Mouse (Mus musculus) midbrain, postnatal 0 days (tissue): Measurements from ENCODE around the gene Man1c1. TPM values are rescaled to one million over a fixed set of nuclear protein-coding genes. Genes with fewer than 3 reads are reported as not detected.

Experiments used
- ATAC-seq: fragments of 200-750 bp; cut with Nextera tagmentation; 2 replicates; pipeline ENCODE4 v1.8.0; 2017; ENCODE audit warnings: moderate number of reproducible peaks, mild to moderate bottlenecking, moderate TSS enrichment, moderate library complexity; ENCODE audit not compliant: low FRiP score
- DNase-seq: peaks from one replicate; pipeline ENCODE4 v3.0.0-alpha.2; 2015; ENCODE audit warnings: low spot score
- H3K27ac ChIP-seq: fragments of 300-500 bp; sonication (generic); 2 replicates; pipeline ENCODE4 v1.5.1; 2014; ENCODE audit warnings: low read depth, mild to moderate bottlenecking, low read length, mixed read lengths
- H3K27me3 ChIP-seq: fragments of 300-500 bp; sonication (generic); 2 replicates; pipeline ENCODE4 v1.6.1; 2014; ENCODE audit warnings: low read length, control low read depth, mixed read lengths; ENCODE audit not compliant: insufficient read depth
- H3K36me3 ChIP-seq: fragments of 300-500 bp; sonication (generic); 2 replicates; pipeline ENCODE4 v1.6.1; 2014; ENCODE audit warnings: low read length, control low read depth, mixed read lengths; ENCODE audit not compliant: insufficient read depth
- H3K4me1 ChIP-seq: fragments of 300-500 bp; sonication (generic); 2 replicates; pipeline ENCODE4 v1.6.1; 2014; ENCODE audit warnings: mild to moderate bottlenecking, control low read depth, antibody characterized with exemption, low read length, mixed read lengths; ENCODE audit not compliant: insufficient read depth
- H3K4me2 ChIP-seq: fragments of 300-500 bp; sonication (generic); 2 replicates; pipeline ENCODE4 v1.6.1; 2014; ENCODE audit warnings: low read depth, mild to moderate bottlenecking, low read length, mixed read lengths; ENCODE audit not compliant: poor library complexity, severe bottlenecking
- H3K4me3 ChIP-seq: fragments of 300-500 bp; sonication (generic); 2 replicates; pipeline ENCODE4 v1.5.1; 2014; ENCODE audit warnings: low read depth, mild to moderate bottlenecking, low read length, moderate library complexity
- H3K9ac ChIP-seq: fragments of 300-500 bp; sonication (generic); replicated peaks from 2 replicates; pipeline ENCODE4 v1.6.1; 2014; ENCODE audit warnings: mild to moderate bottlenecking, low read length, moderate library complexity, mixed read lengths; ENCODE audit not compliant: poor library complexity, severe bottlenecking
- H3K9me3 ChIP-seq: fragments of 300-500 bp; sonication (generic); 2 replicates; pipeline ENCODE4 v1.6.1; 2016; ENCODE audit warnings: low read length, control low read depth
- CTCF ChIP-seq: IDR thresholded peaks from 2 replicates; pipeline ENCODE4 v1.5.1; 2016; ENCODE audit warnings: antibody characterized with exemption, mild to moderate bottlenecking
- WGBS: fragments of 180-500 bp; shearing (Covaris S2); extraction: QIAGEN DNeasy Blood & Tissue Kit; methylation state at CpG from one replicate; pipeline ENCODE4 v1.1.7; 2014; 5-methylcytosine and 5-hydroxymethylcytosine counted together
- polyA plus RNA-seq: library from polyadenylated mRNA; unstranded; fragments of >200 nt; fragmentation: Nextera tagmentation; extraction: Ambion mirVana; gene quantifications from 2 replicates; pipeline ENCODE4 v1.2.1, GENCODE M21; 2015
- total RNA-seq: library from RNA; depleted of rRNA; stranded (reverse); fragments of >200 nt; gene quantifications from 2 replicates; pipeline ENCODE4 v1.2.3, GENCODE M21; 2014

Gene Man1c1
- total and polyA plus RNA-seq, 2 experiments from 2014 or later = 3.4 to 28.7 TPM

GRCm38 (mm10) chr4:134701934-134702333, 2.2 kb downstream of the Man1c1 start:
- H3K4me1 ChIP-seq = peaks cover 16% of the 10 kb centered on the region
- ATAC-seq = no peak
- DNase-seq = peak; percentile 77
- H3K4me3 ChIP-seq = peak overlapping the region; percentile 69
- no peak overlapping the region for H3K9ac ChIP-seq
- H3K4me2 ChIP-seq = peak overlapping the region; percentile 99
- TF ChIP-seq CTCF = peak; percentile 92
- no peak overlapping the region for H3K27ac ChIP-seq
- 31% methylated on average over 6 of the region's 6 CpGs for WGBS
- no peaks in the 10 kb centered on the region for H3K27me3 ChIP-seq
- H3K36me3 ChIP-seq = no peaks in the 10 kb centered on the region
- H3K9me3 ChIP-seq = no peaks in the 10 kb centered on the region

- Histone ChIP-seq H3K4me1 (peaks cover 16% of the 10 kb centered on the region), H3K36me3 (no peaks in the 10 kb centered on the region), H3K27ac (no peak overlapping the region), H3K4me3 (no peak overlapping the region), H3K9ac (no peak overlapping the region), H3K4me2 (peak overlapping the region; percentile 99), H3K27me3 (no peaks in the 10 kb centered on the region), H3K9me3 (no peaks in the 10 kb centered on the region)
- WGBS = 86% methylated on average over 2 of the region's 2 CpGs
- ATAC-seq = no peak
- DNase-seq = no peak
- TF ChIP-seq CTCF = no peak
These were observed 3.2 kb downstream of the Man1c1 start for GRCm38 (mm10) chr4:134700911-134701310.

GRCm38 (mm10) chr4:134693202-134693940, 10.7 kb downstream of the Man1c1 start:
- no peaks in the 10 kb centered on the region for H3K9me3 ChIP-seq
- H3K4me3 ChIP-seq = no peak overlapping the region
- H3K4me1 ChIP-seq = no peaks in the 10 kb centered on the region
- DNase-seq = no peak
- H3K4me2 ChIP-seq = no peak overlapping the region
- H3K27ac ChIP-seq = no peak overlapping the region
- ATAC-seq = no peak
- TF ChIP-seq CTCF = no peak
- 76% methylated on average over 9 of the region's 9 CpGs for WGBS
- H3K9ac ChIP-seq = no peak overlapping the region
- no peaks in the 10 kb centered on the region for H3K27me3 ChIP-seq
- no peaks in the 10 kb centered on the region for H3K36me3 ChIP-seq

- no peaks in the 10 kb centered on the region for H3K36me3 ChIP-seq
- no peak for ATAC-seq
These were observed 11.7 kb downstream of the Man1c1 start for GRCm38 (mm10) chr4:134692388-134692787.

GRCm38 (mm10) chr4:134686022-134686661, 17.9 kb downstream of the Man1c1 start:
- TF ChIP-seq CTCF = no peak
- no peak overlapping the region for H3K9ac ChIP-seq
- no peak for DNase-seq
- no peak overlapping the region for H3K4me3 ChIP-seq
- H3K4me2 ChIP-seq = no peak overlapping the region
- no peaks in the 10 kb centered on the region for H3K4me1 ChIP-seq
- H3K9me3 ChIP-seq = no peaks in the 10 kb centered on the region
- WGBS = 92% methylated on average over 13 of the region's 13 CpGs
- no peaks in the 10 kb centered on the region for H3K36me3 ChIP-seq
- H3K27me3 ChIP-seq = no peaks in the 10 kb centered on the region
- H3K27ac ChIP-seq = no peak overlapping the region
- no peak for ATAC-seq

More at GRCm38 (mm10) chr4:134692388-134692787, 11.7 kb downstream of the Man1c1 start:
- Histone ChIP-seq H3K4me1 (no peaks in the 10 kb centered on the region), H3K27ac (no peak overlapping the region), H3K9ac (no peak overlapping the region), H3K27me3 (no peaks in the 10 kb centered on the region), H3K4me3 (no peak overlapping the region), H3K9me3 (no peaks in the 10 kb centered on the region), H3K4me2 (no peak overlapping the region)
- WGBS = 93% methylated on average over 1 of the region's 1 CpGs
- no peak for DNase-seq
- peak; percentile 35; the same call in 1 of the 2 replicates for TF ChIP-seq CTCF
